Mouse (Mus musculus) embryonic facial prominence, embryonic 15.5 days (tissue): ENCODE results near the gene 4930539E08Rik. TPM values are rescaled to one million over a fixed set of nuclear protein-coding genes. Genes with fewer than 3 reads are reported as not detected.

Source experiments
- ATAC-seq: fragments of 200-750 bp; cut with Nextera tagmentation; 2 replicates; pipeline ENCODE4 v1.8.0; 2017; ENCODE audit warnings: low read depth, moderate TSS enrichment; ENCODE audit not compliant: insufficient number of reproducible peaks, low FRiP score, low TSS enrichment
- H3K27ac ChIP-seq: fragments of 300-500 bp; sonication (generic); replicated peaks from 2 replicates; pipeline ENCODE4 v1.5.1; 2015; ENCODE audit warnings: mild to moderate bottlenecking, inconsistent platforms
- H3K27me3 ChIP-seq: fragments of 300-500 bp; sonication (generic); 2 replicates; pipeline ENCODE4 v1.6.1; 2015; ENCODE audit warnings: inconsistent platforms
- H3K36me3 ChIP-seq: fragments of 300-500 bp; sonication (generic); 2 replicates; pipeline ENCODE4 v1.6.1; 2015; ENCODE audit warnings: mild to moderate bottlenecking, inconsistent platforms
- H3K4me1 ChIP-seq: fragments of 300-500 bp; sonication (generic); 2 replicates; pipeline ENCODE4 v1.6.1; 2015; ENCODE audit warnings: inconsistent platforms
- H3K4me2 ChIP-seq: fragments of 300-500 bp; sonication (generic); replicated peaks from 2 replicates; pipeline ENCODE4 v1.6.1; 2015; ENCODE audit warnings: mild to moderate bottlenecking, inconsistent platforms
- H3K4me3 ChIP-seq: fragments of 300-500 bp; sonication (generic); replicated peaks from 2 replicates; pipeline ENCODE4 v1.5.1; 2015; ENCODE audit warnings: mild to moderate bottlenecking, inconsistent platforms
- H3K9ac ChIP-seq: fragments of 300-500 bp; sonication (generic); 2 replicates; pipeline ENCODE4 v1.6.1; 2015; ENCODE audit warnings: inconsistent platforms
- H3K9me3 ChIP-seq: fragments of 300-500 bp; sonication (generic); replicated peaks from 2 replicates; pipeline ENCODE4 v1.6.1; 2016; ENCODE audit warnings: inconsistent platforms
- WGBS: fragments of 180-500 bp; shearing (Covaris S2); methylation state at CpG from one replicate; pipeline ENCODE4 v1.1.7; 2015; 5-methylcytosine and 5-hydroxymethylcytosine counted together
- polyA plus RNA-seq: library from polyadenylated mRNA; unstranded; fragments of >200 nt; fragmentation: Nextera tagmentation; extraction: Ambion mirVana; gene quantifications from 2 replicates; pipeline ENCODE4 v1.2.1, GENCODE M21; 2015

The 4930539E08Rik gene
- polyA plus RNA-seq, 1 experiment from 2014 or later, result 0.28 TPM

DNA sequence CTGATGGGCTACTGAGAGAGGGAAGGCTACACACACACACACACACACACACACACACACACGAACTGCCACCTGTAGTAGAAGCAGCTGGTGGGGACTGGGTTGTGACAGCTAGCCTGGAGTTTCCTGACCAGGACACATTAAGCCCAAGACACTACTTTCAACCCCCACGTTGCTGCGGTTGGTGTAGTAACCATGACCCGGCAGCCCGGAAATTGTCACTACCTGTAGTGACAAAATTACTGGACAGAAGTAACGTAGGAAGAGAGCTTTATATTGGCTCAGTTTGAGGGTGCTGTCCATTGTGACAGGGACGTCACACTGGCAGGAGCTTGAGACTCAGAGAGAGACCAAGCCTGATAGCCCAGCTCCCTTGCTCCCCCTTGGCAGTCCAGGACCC is 42.8 kb downstream of the 4930539E08Rik start:
- no peak for ATAC-seq
- no peaks in the 10 kb centered on the region for H3K36me3 ChIP-seq
- WGBS, result 82% methylated on average over 7 of the region's 7 CpGs
- no peak overlapping the region for H3K4me2 ChIP-seq
- peaks cover 18% of the 10 kb centered on the region for H3K4me1 ChIP-seq
- no peaks in the 10 kb centered on the region for H3K27me3 ChIP-seq
- no peaks in the 10 kb centered on the region for H3K9me3 ChIP-seq
- no peak overlapping the region for H3K27ac ChIP-seq
- H3K4me3 ChIP-seq, result no peak overlapping the region
- H3K9ac ChIP-seq, result no peak overlapping the region

DNA sequence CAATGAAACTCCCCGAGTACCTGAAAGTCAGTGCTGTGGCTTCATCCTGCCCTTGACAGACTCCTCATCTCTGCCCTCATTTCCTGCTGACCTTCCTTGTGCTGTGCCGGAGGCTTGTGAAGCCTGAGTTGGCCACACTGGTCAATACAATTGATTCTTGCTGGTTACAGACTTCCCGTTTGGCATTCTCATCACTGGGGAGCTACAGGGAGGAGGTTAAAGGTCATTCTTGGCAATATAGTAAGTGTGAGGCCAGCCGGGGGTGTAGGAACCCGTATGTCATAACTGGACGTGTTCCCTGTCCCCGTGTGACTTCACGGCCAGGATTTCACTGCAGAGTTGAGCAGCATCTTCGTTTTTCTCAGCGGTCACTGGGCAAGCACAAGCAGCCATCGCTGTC is 43.3 kb downstream of the 4930539E08Rik start:
- 71% methylated on average over 11 of the region's 11 CpGs for WGBS
- H3K4me3 ChIP-seq, result no peak overlapping the region
- H3K27me3 ChIP-seq, result no peaks in the 10 kb centered on the region
- no peaks in the 10 kb centered on the region for H3K36me3 ChIP-seq
- H3K9ac ChIP-seq, result no peak overlapping the region
- no peaks in the 10 kb centered on the region for H3K9me3 ChIP-seq
- H3K4me2 ChIP-seq, result no peak overlapping the region
- no peak overlapping the region for H3K27ac ChIP-seq
- H3K4me1 ChIP-seq, result peaks cover 16% of the 10 kb centered on the region
- no peak for ATAC-seq

DNA sequence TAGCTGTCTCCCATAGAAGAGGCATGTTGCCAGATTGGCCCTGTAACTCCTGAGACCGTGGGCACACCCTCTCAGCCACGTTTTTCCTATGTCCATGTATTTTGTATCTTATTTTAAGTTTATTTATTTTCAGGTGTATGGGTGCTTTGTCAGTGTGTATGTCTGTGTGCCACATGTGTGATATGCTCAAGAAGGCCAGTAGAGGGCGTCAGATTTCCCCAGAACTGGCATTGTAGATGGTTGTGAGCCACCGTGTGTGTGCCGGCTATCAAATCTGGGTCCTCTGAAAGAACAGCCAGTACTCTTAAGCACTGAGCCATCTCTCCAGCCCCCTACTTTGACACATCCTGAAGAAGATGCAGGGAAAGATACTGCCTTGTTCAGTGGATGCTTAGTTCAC is 44.7 kb downstream of the 4930539E08Rik start:
- WGBS, result 68% methylated on average over 5 of the region's 5 CpGs
- Histone ChIP-seq H3K36me3 (no peaks in the 10 kb centered on the region), H3K4me3 (no peak overlapping the region), H3K9me3 (no peaks in the 10 kb centered on the region), H3K27ac (no peak overlapping the region), H3K4me2 (no peak overlapping the region), H3K27me3 (no peaks in the 10 kb centered on the region), H3K9ac (no peak overlapping the region), H3K4me1 (peaks cover 8% of the 10 kb centered on the region)
- ATAC-seq, result no peak

DNA sequence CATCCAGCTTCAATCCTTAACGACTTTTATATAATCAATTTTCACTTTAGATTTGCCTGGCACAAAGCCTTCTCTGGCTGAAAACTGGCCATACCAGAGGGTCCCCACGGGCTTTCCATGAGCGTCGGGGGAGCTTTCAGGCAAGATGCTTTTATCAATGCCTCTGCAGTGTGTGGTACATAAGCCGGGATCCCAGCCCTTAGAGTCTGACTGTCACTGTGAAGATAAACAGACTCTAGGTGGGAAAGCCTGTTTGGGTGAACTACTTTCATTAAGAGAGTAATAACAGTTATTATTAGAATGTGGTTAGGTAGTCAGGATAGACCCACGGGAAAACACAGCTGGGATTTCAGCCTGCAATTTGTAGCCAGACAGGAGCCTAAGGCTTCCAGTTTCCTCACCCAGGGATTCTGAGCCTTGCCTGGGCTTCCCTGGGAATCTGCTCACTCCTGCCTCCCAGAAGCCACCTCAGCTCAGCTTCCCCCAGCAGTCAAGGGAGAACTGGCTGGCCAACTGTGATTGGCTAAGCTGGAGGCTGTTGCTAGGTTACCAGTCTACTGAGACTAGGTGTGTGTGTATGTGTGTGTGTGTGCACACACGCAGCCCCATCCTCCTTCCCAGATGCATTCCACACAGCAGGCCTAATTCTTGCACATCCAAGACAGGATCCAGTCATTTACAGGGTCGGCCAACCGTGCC is 45.6 kb downstream of the 4930539E08Rik start:
- 59% methylated on average over 9 of the region's 9 CpGs for WGBS
- ATAC-seq, result peak; percentile 32; the same call in 1 of the 2 replicates

DNA sequence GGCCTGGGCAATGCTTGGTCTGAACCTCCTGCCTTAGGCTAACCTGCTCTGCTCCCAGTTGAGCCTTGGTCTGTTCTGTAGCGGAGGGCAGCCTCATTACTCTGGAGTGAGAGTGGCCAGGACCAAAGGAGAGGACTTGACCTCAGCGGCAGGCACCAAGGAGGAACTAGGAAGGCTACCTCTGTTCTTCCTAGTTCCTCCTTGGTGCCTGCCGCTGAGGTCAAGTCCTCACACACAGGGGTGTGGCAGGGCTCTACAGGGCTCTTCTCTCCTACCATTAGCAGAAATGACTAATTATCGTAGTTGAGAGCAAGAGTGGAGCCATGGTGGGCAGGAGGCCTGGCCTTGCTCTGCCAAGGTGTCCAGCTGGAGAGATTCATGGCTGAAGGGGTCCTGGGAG is 47.7 kb downstream of the 4930539E08Rik start:
- Histone ChIP-seq H3K4me3 (no peak overlapping the region), H3K9me3 (no peaks in the 10 kb centered on the region), H3K27me3 (no peaks in the 10 kb centered on the region), H3K4me2 (no peak overlapping the region), H3K36me3 (no peaks in the 10 kb centered on the region), H3K9ac (no peak overlapping the region), H3K4me1 (no peaks in the 10 kb centered on the region), H3K27ac (no peak overlapping the region)
- 89% methylated on average over 4 of the region's 4 CpGs for WGBS
- ATAC-seq, result no peak

More for the DNA sequence above, 45.6 kb downstream of the 4930539E08Rik start:
- Histone ChIP-seq H3K36me3 (no peaks in the 10 kb centered on the region), H3K9me3 (no peaks in the 10 kb centered on the region), H3K4me2 (no peak overlapping the region), H3K4me1 (no peaks in the 10 kb centered on the region), H3K4me3 (no peak overlapping the region), H3K27me3 (no peaks in the 10 kb centered on the region), H3K9ac (no peak overlapping the region), H3K27ac (no peak overlapping the region)

DNA sequence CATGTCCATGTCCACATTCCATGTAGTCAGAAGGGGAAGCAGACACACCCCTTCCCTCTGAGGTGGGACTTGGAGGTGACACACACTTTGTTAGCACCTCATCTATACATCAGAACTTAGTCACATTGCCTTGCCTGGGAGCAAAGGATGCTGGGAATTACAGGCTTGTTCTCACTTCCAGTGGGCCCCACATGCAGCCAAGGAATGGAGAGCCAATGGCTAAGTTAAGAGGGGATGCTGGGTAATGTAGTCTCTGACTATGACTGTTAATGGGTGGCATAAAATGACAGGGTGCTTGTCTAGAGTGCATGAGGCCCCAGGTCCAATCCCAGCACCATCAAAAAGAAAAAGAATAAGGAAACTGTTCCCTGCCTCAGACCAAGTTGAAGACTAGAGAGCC is 48.2 kb downstream of the 4930539E08Rik start:
- H3K9ac ChIP-seq, result no peak overlapping the region
- no peak overlapping the region for H3K4me2 ChIP-seq
- H3K9me3 ChIP-seq, result no peaks in the 10 kb centered on the region
- ATAC-seq, result no peak
- no peaks in the 10 kb centered on the region for H3K36me3 ChIP-seq
- no peaks in the 10 kb centered on the region for H3K27me3 ChIP-seq
- H3K27ac ChIP-seq, result no peak overlapping the region
- no peaks in the 10 kb centered on the region for H3K4me1 ChIP-seq
- no peak overlapping the region for H3K4me3 ChIP-seq

DNA sequence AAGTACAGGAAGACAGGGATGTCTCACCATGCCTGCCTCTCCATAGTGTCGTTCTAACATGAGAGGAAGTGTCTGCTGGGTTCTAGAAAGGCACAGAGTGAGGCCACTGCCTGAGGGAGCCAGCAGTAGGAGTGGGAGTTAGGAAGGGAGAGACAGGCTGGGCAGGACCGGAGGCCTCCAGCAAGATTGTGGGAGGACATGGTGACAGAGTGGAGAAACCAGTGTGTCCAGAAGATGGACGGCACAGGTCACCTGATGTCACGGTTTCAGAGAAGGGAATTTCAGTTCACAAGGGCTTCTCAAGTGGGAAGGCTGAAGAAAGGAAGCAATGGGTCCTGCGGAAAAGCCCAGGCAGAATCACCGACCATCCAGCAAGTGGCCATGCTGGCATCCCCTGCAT is 50.7 kb downstream of the 4930539E08Rik start:
- no peak overlapping the region for H3K4me2 ChIP-seq
- H3K27ac ChIP-seq, result no peak overlapping the region
- no peaks in the 10 kb centered on the region for H3K4me1 ChIP-seq
- H3K36me3 ChIP-seq, result no peaks in the 10 kb centered on the region
- no peak for ATAC-seq
- 74% methylated on average over 6 of the region's 6 CpGs for WGBS
- H3K27me3 ChIP-seq, result no peaks in the 10 kb centered on the region
- no peaks in the 10 kb centered on the region for H3K9me3 ChIP-seq
- H3K9ac ChIP-seq, result no peak overlapping the region
- no peak overlapping the region for H3K4me3 ChIP-seq

DNA sequence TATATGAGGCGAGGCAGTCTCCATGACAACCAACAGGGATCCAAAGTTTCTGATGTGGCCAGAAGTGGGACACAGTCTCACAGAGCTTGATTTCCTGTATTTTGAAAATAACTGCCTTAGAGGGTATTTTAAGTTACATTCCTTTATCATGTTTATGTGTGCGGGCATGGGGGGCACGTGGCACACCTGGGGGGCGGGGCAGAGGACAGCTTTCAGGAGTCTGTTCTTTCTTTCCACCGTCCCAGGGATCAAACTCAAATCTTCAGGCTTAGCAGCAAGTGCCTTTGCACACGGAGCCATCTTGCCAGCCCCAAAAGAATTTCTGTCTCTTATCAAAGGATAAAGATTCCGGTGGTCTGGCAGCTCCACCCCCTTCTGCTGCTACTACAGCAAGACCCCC is 51.2 kb downstream of the 4930539E08Rik start:
- no peaks in the 10 kb centered on the region for H3K4me1 ChIP-seq
- no peaks in the 10 kb centered on the region for H3K27me3 ChIP-seq
- WGBS, result 63% methylated on average over 7 of the region's 7 CpGs
- no peaks in the 10 kb centered on the region for H3K36me3 ChIP-seq
- H3K27ac ChIP-seq, result no peak overlapping the region
- H3K4me3 ChIP-seq, result no peak overlapping the region
- no peak overlapping the region for H3K4me2 ChIP-seq
- H3K9me3 ChIP-seq, result no peaks in the 10 kb centered on the region
- no peak for ATAC-seq
- no peak overlapping the region for H3K9ac ChIP-seq

DNA sequence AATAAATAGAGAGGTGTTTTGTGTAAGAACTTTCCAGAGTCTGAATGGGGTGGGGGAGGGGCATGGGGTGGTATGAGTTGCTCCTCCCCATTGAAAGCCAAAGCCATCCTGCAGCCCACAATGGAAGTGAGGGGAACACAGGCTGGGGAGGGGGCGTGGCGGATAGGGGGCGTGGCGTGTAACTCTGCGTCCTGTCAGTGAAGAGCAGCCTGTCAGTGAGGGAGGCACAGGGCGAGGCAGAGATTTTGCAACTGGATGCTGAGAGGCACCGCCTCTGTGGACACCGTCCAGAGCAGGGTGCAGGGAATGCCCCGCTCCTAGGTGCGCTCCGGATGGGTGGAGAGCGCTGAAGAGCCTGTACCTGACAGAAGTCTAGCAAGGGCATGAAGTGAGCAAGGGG is 56.9 kb downstream of the 4930539E08Rik start, which contains the start of gene Pnpla1:
Pnpla1 (plus strand) TSS at position 207 of the 400 bp plus-strand sequence.
- 31% methylated on average over 12 of the region's 12 CpGs for WGBS

DNA sequence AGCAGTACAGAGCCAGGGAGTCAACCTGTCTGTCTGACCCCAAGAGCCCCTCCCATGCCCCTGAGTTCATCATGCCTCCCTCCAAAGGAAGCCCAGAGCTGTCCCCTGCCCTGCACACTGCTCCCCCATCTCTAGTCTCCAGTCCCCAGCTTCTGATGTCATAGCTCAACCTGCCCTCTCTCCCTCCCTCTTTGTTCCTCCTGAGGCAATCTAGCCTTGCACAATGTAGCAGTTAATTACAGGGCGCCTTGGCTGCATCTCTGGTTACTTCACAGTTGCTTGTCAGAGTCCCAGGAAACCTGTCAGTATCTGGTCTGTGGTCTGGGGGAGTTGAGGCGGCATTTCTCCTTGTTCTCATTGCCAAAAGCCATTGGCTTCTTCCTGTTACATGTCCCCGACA is 59.1 kb downstream of the 4930539E08Rik start:
- peak; percentile 61; the same call in 1 of the 2 replicates for ATAC-seq
- Histone ChIP-seq H3K27me3 (no peaks in the 10 kb centered on the region), H3K4me1 (peaks cover 3% of the 10 kb centered on the region; the same call in 1 of the 2 replicates), H3K4me2 (no peak overlapping the region), H3K4me3 (no peak overlapping the region), H3K27ac (peak overlapping the region; percentile 68; the same call in 1 of the 2 replicates), H3K9me3 (no peaks in the 10 kb centered on the region), H3K36me3 (no peaks in the 10 kb centered on the region), H3K9ac (no peak overlapping the region)
- WGBS, result 40% methylated on average over 3 of the region's 3 CpGs

More for the DNA sequence above, 56.9 kb downstream of the 4930539E08Rik start, which contains the start of gene Pnpla1:
- Histone ChIP-seq H3K27ac (0 out of 2 replicates have a peak within 1 kb of the TSS, but pooled peaks have one; percentile 34), H3K36me3 (no peaks in the 10 kb centered on the region), H3K4me1 (peaks cover 3% of the 10 kb centered on the region; the same call in 1 of the 2 replicates), H3K9me3 (no peaks in the 10 kb centered on the region), H3K4me2 (peak within 1 kb of the TSS; percentile 8; the same call in 1 of the 2 replicates), H3K27me3 (no peaks in the 10 kb centered on the region), H3K9ac (no peak within 1 kb of the TSS), H3K4me3 (0 out of 2 replicates have a peak within 1 kb of the TSS, but pooled peaks have one; percentile 6)
- no peak for ATAC-seq

DNA sequence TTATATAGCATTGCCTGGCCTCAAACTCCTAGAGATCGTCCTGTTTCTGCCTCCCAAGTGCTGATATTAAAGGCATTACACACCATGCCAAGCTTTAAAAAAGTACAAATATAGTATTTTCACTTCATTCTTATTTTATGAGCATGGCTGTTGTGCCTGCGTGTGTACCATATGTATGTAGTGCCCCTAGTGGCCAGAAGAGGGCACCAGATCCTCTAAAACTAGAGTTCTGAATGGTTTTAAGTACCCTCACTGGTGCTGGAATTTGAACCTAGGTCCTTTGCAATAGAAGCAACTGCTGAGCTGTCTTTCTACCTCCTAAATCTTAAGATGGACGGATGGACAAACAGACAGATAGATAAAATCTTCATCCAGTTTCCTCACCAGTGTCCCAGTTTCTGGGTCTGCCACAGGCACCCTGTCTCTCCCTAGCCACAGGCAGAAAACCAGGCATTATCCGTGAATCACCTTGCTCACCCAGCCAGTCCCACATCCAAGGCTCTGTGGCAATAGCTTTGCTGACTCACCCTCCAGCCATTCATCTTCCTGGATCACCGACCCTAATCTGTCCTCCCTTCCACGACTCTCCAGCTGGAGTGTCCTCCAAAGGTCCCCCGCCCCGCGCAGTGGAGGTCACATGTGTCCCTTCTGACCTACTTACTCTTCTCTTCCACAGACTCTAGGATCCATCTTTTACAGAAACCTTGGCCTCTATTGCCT is 59.8 kb downstream of the 4930539E08Rik start:
- H3K4me2 ChIP-seq, result no peak overlapping the region
- H3K4me1 ChIP-seq, result peaks cover 3% of the 10 kb centered on the region; the same call in 1 of the 2 replicates
- H3K9ac ChIP-seq, result no peak overlapping the region
- H3K27ac ChIP-seq, result peak overlapping the region; percentile 68; the same call in 1 of the 2 replicates
- 70% methylated on average over 9 of the region's 9 CpGs for WGBS
- no peaks in the 10 kb centered on the region for H3K27me3 ChIP-seq
- ATAC-seq, result no peak
- no peak overlapping the region for H3K4me3 ChIP-seq
- H3K9me3 ChIP-seq, result no peaks in the 10 kb centered on the region
- no peaks in the 10 kb centered on the region for H3K36me3 ChIP-seq
